Comparison of ENCODE assay signal across 7 mouse cellular contexts in the genomic region with DNA sequence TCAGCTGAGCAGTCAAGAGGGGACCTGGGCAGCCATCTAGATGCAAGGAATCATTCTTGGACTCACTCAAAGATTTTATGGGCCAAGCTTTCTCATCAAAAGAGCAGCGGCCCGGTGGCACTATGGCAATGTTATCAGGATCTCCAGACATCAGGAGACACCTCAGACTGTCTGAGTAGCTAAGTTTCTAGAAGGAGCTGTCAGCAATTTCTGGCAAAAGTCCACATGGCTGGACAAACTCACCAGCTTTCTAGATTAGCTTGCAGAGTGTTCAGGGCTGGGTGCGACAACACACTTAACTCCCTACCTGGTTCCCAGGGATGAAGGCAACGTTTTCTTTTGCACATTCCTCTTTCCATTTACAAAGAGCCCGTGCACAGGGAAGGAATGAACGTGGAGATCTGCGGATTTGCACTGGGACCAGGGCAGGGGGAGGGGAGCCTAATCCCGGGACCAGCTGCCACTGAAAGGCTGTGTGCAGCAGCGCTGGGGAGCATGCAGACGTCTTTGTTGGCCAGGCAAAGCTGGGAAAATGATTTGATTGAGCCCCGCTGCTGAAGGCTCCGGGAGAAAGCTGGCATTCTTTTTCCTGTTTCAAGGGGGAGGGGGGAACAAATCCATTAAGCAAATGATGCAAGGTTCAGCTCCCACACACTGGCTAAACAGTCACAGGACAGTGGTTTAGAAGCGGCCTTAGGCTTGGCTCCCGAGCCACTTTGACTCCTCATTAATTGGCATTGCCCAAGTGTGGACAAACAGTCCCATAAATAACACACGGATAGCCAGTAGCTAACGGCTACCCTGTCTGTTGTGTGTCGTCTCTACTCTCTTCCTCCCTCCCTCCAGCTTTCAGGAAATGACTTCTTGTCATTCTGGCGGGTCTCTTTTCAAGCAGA.
DNase-seq lines count a peak whose midpoint lies in the region; ATAC-seq lines count a peak whose summit lies in the region.

No protein-coding gene starts in this region.

- H3K9me3 ChIP-seq in lung, embryonic 16.5 days (ENCODE audit: control insufficient read depth, low read length): no peaks in the 10 kb centered on the region
- H3K9me3 ChIP-seq in forebrain, embryonic 16.5 days (ENCODE audit: control insufficient read depth, low read length): peaks cover 5% of the 10 kb centered on the region; the same call in 1 of the 2 replicates

- peaks cover 14% of the 10 kb centered on the region for H3K4me1 ChIP-seq in lung, embryonic 16.5 days (replicated peaks; ENCODE audit: control insufficient read depth, insufficient read depth, low read length)
- H3K4me1 ChIP-seq in forebrain, embryonic 16.5 days (replicated peaks; ENCODE audit: control insufficient read depth, insufficient read depth, low read length): peaks cover 14% of the 10 kb centered on the region

- ATAC-seq in lung, embryonic 16.5 days (ENCODE audit: low read depth): peak; percentile 84
- ATAC-seq in forebrain, embryonic 16.5 days: peak; percentile 97
- no peak for ATAC-seq in activated CD4-positive, CD25-positive, alpha-beta regulatory T cell, adult 4 months

- peak overlapping the region; percentile 1; the same call in 1 of the 2 replicates for H3K4me3 ChIP-seq in lung, embryonic 16.5 days (ENCODE audit: low read length)
- 0 out of 2 replicates have a peak overlapping the region, but pooled peaks have one; percentile 2 for H3K4me3 ChIP-seq in forebrain, embryonic 16.5 days (replicated peaks; ENCODE audit: low read length)

- 14% methylated on average over 18 of the region's 18 CpGs for WGBS in lung, embryonic 16.5 days
- 8% methylated on average over 18 of the region's 18 CpGs for WGBS in forebrain, embryonic 16.5 days

- no peak for DNase-seq in lung, postnatal 25 days (ENCODE audit: low spot score)
- peak; percentile 59 to 72 for DNase-seq in kidney, postnatal 4 days
- peak; percentile 42 to 77 for DNase-seq in lung, postnatal 4 days
- peak; percentile 50 for DNase-seq in right cerebral cortex, postnatal 4 days

- H3K9ac ChIP-seq in lung, embryonic 16.5 days (ENCODE audit: low read length): peak overlapping the region; percentile 42; the same call in 1 of the 2 replicates
- H3K9ac ChIP-seq in forebrain, embryonic 16.5 days (replicated peaks; ENCODE audit: low read depth, low read length): peak overlapping the region; percentile 31; the same call in 1 of the 2 replicates

- H3K27me3 ChIP-seq in lung, embryonic 16.5 days (ENCODE audit: control insufficient read depth, insufficient read depth, low read depth, low read length): no peaks in the 10 kb centered on the region
- no peaks in the 10 kb centered on the region for H3K27me3 ChIP-seq in forebrain, embryonic 16.5 days (replicated peaks; ENCODE audit: control insufficient read depth, insufficient read depth, low read length)

- H3K27ac ChIP-seq in lung, embryonic 16.5 days (ENCODE audit: low read length): peak overlapping the region; percentile 35
- H3K27ac ChIP-seq in forebrain, embryonic 16.5 days (ENCODE audit: low read length): peak overlapping the region; percentile 78

- H3K36me3 ChIP-seq in lung, embryonic 16.5 days (ENCODE audit: control insufficient read depth, insufficient read depth, low read length): no peaks in the 10 kb centered on the region
- H3K36me3 ChIP-seq in forebrain, embryonic 16.5 days (ENCODE audit: control insufficient read depth, insufficient read depth): no peaks in the 10 kb centered on the region; the same call in 1 of the 2 replicates

- H3K4me2 ChIP-seq in lung, embryonic 16.5 days (ENCODE audit: low read depth, low read length): peak overlapping the region; percentile 42
- peak overlapping the region; percentile 38 for H3K4me2 ChIP-seq in forebrain, embryonic 16.5 days (ENCODE audit: low read length)
